14 mouse cellular contexts compared by ENCODE assay signal in genomic region chr12:52289594-52289993, GRCm38 (mm10).
DNase-seq lines count a peak whose midpoint lies in the region; ATAC-seq and TF ChIP-seq lines count a peak whose summit lies in the region.
"Had no signal": no experiment of that assay in that cellular context is flagged by ENCODE, and none has a peak within 500 bp of the region (broad histone marks: within the 10 kb centered on the region; RNA-seq: fewer than 3 reads in every experiment).

No protein-coding gene starts in this region.

- H3K9ac ChIP-seq in lung, embryonic 14.5 days, result no peak overlapping the region
- no peak overlapping the region for H3K9ac ChIP-seq in forebrain, embryonic 13.5 days
- H3K9ac ChIP-seq: stomach, embryonic 15.5 days had no signal

- H3K27me3 ChIP-seq in lung, embryonic 14.5 days (ENCODE audit: insufficient read depth, low read length), result no peaks in the 10 kb centered on the region
- H3K27me3 ChIP-seq in forebrain, embryonic 13.5 days, result no peaks in the 10 kb centered on the region
- H3K27me3 ChIP-seq: Patski; stomach, embryonic 15.5 days had no signal

- H3K27ac ChIP-seq in lung, embryonic 14.5 days (ENCODE audit: low read depth), result peak overlapping the region; percentile 67
- H3K27ac ChIP-seq in forebrain, embryonic 13.5 days, result peak overlapping the region; percentile 37
- H3K27ac ChIP-seq: macrophage had no signal

- H3K4me3 ChIP-seq in lung, embryonic 14.5 days (ENCODE audit: low read depth, low read length), result no peak overlapping the region
- H3K4me3 ChIP-seq in forebrain, embryonic 13.5 days, result no peak overlapping the region
- H3K4me3 ChIP-seq: heart, embryonic 10.5 days; stomach, embryonic 15.5 days had no signal

- H3K4me2 ChIP-seq in lung, embryonic 14.5 days, result no peak overlapping the region
- peak overlapping the region; percentile 39 for H3K4me2 ChIP-seq in forebrain, embryonic 13.5 days
- H3K4me2 ChIP-seq: liver, embryonic 11.5 days; stomach, embryonic 15.5 days had no signal

- no peak for DNase-seq in lung, embryonic 14.5 days
- DNase-seq in lung, postnatal 4 days, result no peak
- DNase-seq in mesoderm, embryonic 11.5 days (ENCODE audit: low read depth, low spot score), result peak; percentile 12
- DNase-seq in retina, embryonic 14.5 days (ENCODE audit: low spot score), result peak; percentile 30
- DNase-seq in heart, adult 11 months, result no peak
- DNase-seq in kidney, adult 11 months, result no peak
- DNase-seq: adrenal gland, adult 2 months; kidney, postnatal 10 days had no signal

- ATAC-seq in lung, embryonic 14.5 days (ENCODE audit: insufficient read depth), result peak; percentile 30; the same call in 1 of the 2 replicates
- peak; percentile 74 for ATAC-seq in forebrain, embryonic 13.5 days
- ATAC-seq: Patski had no signal

- peaks cover 16% of the 10 kb centered on the region; the same call in 1 of the 2 replicates for H3K4me1 ChIP-seq in lung, embryonic 14.5 days (ENCODE audit: insufficient read depth)
- peaks cover 30% of the 10 kb centered on the region for H3K4me1 ChIP-seq in forebrain, embryonic 13.5 days
- H3K4me1 ChIP-seq: stomach, embryonic 15.5 days had no signal

- 61% methylated on average over 10 of the region's 10 CpGs for WGBS in lung, embryonic 14.5 days
- WGBS in forebrain, embryonic 13.5 days, result 21% methylated on average over 10 of the region's 10 CpGs

- H3K36me3 ChIP-seq in lung, embryonic 14.5 days (ENCODE audit: insufficient read depth), result no peaks in the 10 kb centered on the region
- no peaks in the 10 kb centered on the region for H3K36me3 ChIP-seq in forebrain, embryonic 13.5 days (ENCODE audit: poor library complexity, severe bottlenecking)
- H3K36me3 ChIP-seq: heart, embryonic 10.5 days; stomach, embryonic 15.5 days had no signal

- no peak for TF ChIP-seq CTCF in lung, embryonic 14.5 days (IDR thresholded peaks at IDR 0.05; ENCODE audit: low read depth)

- H3K9me3 ChIP-seq in lung, embryonic 14.5 days (ENCODE audit: low read depth, low read length), result no peaks in the 10 kb centered on the region
- no peaks in the 10 kb centered on the region for H3K9me3 ChIP-seq in forebrain, embryonic 13.5 days (replicated peaks)
- H3K9me3 ChIP-seq: heart, embryonic 10.5 days; stomach, embryonic 15.5 days had no signal

Comparison
In these comparisons a context has a peak if more than half of its experiments do, and no peak if none do; other contexts are left out.
1. DNase-seq: peak in mesoderm, embryonic 11.5 days (single experiment) and retina, embryonic 14.5 days (single experiment); none in lung, embryonic 14.5 days (single experiment), lung, postnatal 4 days (0 of 2), heart, adult 11 months (single experiment) and kidney, adult 11 months (single experiment).